Mouse (Mus musculus) megakaryocyte, embryonic 14.5 days (primary cell): ENCODE measurements at regions not wholly inside any gene's neighbourhood (a gene's known extent, or its start where the extent isn't known, plus 50 kb on each side); places are given as distances from the start of the nearest gene placed in this dataset.

Experiments
- FLI1 ChIP-seq: IDR thresholded peaks from 2 replicates; pipeline ENCODE4 v1.6.1; 2012; ENCODE audit warnings: low read length, inconsistent platforms, mixed read lengths
- GATA1 ChIP-seq: IDR thresholded peaks from 3 replicates; pipeline ENCODE4 v1.6.1; 2012; ENCODE audit warnings: mixed read lengths, low read length, inconsistent platforms, borderline replicate concordance

DNA sequence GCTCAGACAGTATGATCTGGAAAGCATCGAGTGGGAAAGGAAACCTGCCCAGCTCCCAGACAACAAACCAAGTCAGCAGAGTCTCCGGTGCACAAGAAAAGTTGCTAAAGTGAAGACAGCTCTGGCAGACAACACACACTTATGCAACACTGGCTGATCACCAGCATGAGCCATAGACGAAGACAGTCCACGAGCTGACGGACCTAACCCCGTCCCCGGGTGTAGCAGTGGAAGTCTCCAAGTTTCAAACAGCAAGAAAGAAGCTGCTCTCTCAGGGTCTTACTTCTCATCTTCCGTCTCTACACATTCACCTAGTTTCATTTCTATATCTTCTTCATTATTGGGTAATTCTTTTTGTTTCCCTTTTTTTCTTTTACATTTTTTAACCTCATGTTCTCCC, 1083.8 kb upstream of the 2610301B20Rik start:
- no peak for TF ChIP-seq FLI1
- no peak for TF ChIP-seq GATA1
